Mouse (Mus musculus) telencephalon, adult 2 months (tissue): Measurements from ENCODE around the gene Piwil1.
A peak's percentile ranks its signal among the peaks of the same experiment; 100 is the strongest.
"Not testable (repeated sequence)": the region's sequence is repeated elsewhere in the genome, so short reads cannot be mapped to it uniquely, and the experiment has no call there.

Experiments
- DNase-seq: peaks from one replicate; pipeline ENCODE4 v3.0.0-alpha.2; 2011; ENCODE audit warnings: low read depth, low spot score

Piwil1 gene

GRCm38 (mm10) chr5:128710596-128710995 is 8.3 kb downstream of the Piwil1 start:
- no peak for DNase-seq

GRCm38 (mm10) chr5:128711847-128712246 is 9.5 kb downstream of the Piwil1 start:
- DNase-seq, result no peak

- DNase-seq, result no peak
Measured at GRCm38 (mm10) chr5:128715171-128715570, 12.8 kb downstream of the Piwil1 start.

- not testable (repeated sequence) for DNase-seq
Measured at GRCm38 (mm10) chr5:128720461-128720860, 18.1 kb downstream of the Piwil1 start.

GRCm38 (mm10) chr5:128729341-128729740 is 27.0 kb downstream of the Piwil1 start:
- no peak for DNase-seq

- no peak for DNase-seq
Measured at GRCm38 (mm10) chr5:128730634-128731033, 28.3 kb downstream of the Piwil1 start.

- no peak for DNase-seq
Measured at GRCm38 (mm10) chr5:128732416-128733014, 30.2 kb downstream of the Piwil1 start.

GRCm38 (mm10) chr5:128733955-128734354 is 31.6 kb downstream of the Piwil1 start:
- DNase-seq, result peak; percentile 78

GRCm38 (mm10) chr5:128735921-128736320 is 33.6 kb downstream of the Piwil1 start:
- no peak for DNase-seq

- no peak for DNase-seq
Measured at GRCm38 (mm10) chr5:128739168-128739837, 37.0 kb downstream of the Piwil1 start.

- DNase-seq, result no peak
Measured at GRCm38 (mm10) chr5:128739838-128740171, 37.5 kb downstream of the Piwil1 start.

- DNase-seq, result no peak
Measured at GRCm38 (mm10) chr5:128744351-128744750, 42.0 kb downstream of the Piwil1 start.

GRCm38 (mm10) chr5:128745206-128745605 is 42.9 kb downstream of the Piwil1 start:
- DNase-seq, result no peak

GRCm38 (mm10) chr5:128746261-128746660 is 43.9 kb downstream of the Piwil1 start:
- DNase-seq, result peak; percentile 57

- DNase-seq, result no peak
Measured at GRCm38 (mm10) chr5:128761118-128761517, 58.8 kb downstream of the Piwil1 start.

- DNase-seq, result no peak
Measured at GRCm38 (mm10) chr5:128769026-128769631, 66.8 kb downstream of the Piwil1 start.

- no peak for DNase-seq
Measured at GRCm38 (mm10) chr5:128776386-128776785, 74.1 kb downstream of the Piwil1 start.

- no peak for DNase-seq
Measured at GRCm38 (mm10) chr5:128781621-128782020, 79.3 kb downstream of the Piwil1 start.

GRCm38 (mm10) chr5:128800592-128800991 is 98.3 kb downstream of the Piwil1 start:
- DNase-seq, result no peak
